Mouse (Mus musculus) lung, embryonic 16.5 days (tissue): Measurements from ENCODE around the gene Hddc3. TPM values are rescaled to one million over a fixed set of nuclear protein-coding genes. Genes with fewer than 3 reads are reported as not detected.

Experiments
- ATAC-seq: fragments of 200-750 bp; cut with Nextera tagmentation; 2 replicates; pipeline ENCODE4 v1.8.0; 2017; ENCODE audit warnings: low read depth, mild to moderate bottlenecking, moderate library complexity
- H3K27ac ChIP-seq: fragments of 300-500 bp; sonication (generic); 2 replicates; pipeline ENCODE4 v1.5.1; 2014; ENCODE audit warnings: mild to moderate bottlenecking, control low read depth, low read length
- H3K27me3 ChIP-seq: fragments of 300-500 bp; sonication (generic); 2 replicates; pipeline ENCODE4 v1.6.1; 2014; ENCODE audit warnings: low read depth, low read length, mixed read lengths; ENCODE audit not compliant: control insufficient read depth, insufficient read depth
- H3K36me3 ChIP-seq: fragments of 300-500 bp; sonication (generic); 2 replicates; pipeline ENCODE4 v1.6.1; 2014; ENCODE audit warnings: low read length; ENCODE audit not compliant: control insufficient read depth, insufficient read depth
- H3K4me1 ChIP-seq: fragments of 300-500 bp; sonication (generic); replicated peaks from 2 replicates; pipeline ENCODE4 v1.6.1; 2014; ENCODE audit warnings: low read length, mixed read lengths; ENCODE audit not compliant: control insufficient read depth, insufficient read depth
- H3K4me2 ChIP-seq: fragments of 300-500 bp; sonication (generic); 2 replicates; pipeline ENCODE4 v1.6.1; 2014; ENCODE audit warnings: low read depth, low read length, control low read depth
- H3K4me3 ChIP-seq: fragments of 300-500 bp; sonication (generic); 2 replicates; pipeline ENCODE4 v1.5.1; 2014; ENCODE audit warnings: mild to moderate bottlenecking, low read length, control low read depth
- H3K9ac ChIP-seq: fragments of 300-500 bp; sonication (generic); 2 replicates; pipeline ENCODE4 v1.6.1; 2014; ENCODE audit warnings: low read length, control low read depth
- H3K9me3 ChIP-seq: fragments of 300-500 bp; sonication (generic); 2 replicates; pipeline ENCODE4 v1.6.1; 2016; ENCODE audit warnings: low read length; ENCODE audit not compliant: control insufficient read depth
- WGBS: fragments of 180-500 bp; shearing (Covaris S2); extraction: QIAGEN DNeasy Blood & Tissue Kit; methylation state at CpG from one replicate; pipeline ENCODE4 v1.1.7; 2014; 5-methylcytosine and 5-hydroxymethylcytosine counted together
- polyA plus RNA-seq: library from polyadenylated mRNA; unstranded; fragments of >200 nt; fragmentation: Nextera tagmentation; extraction: Ambion mirVana; gene quantifications from 2 replicates; pipeline ENCODE4 v1.2.1, GENCODE M21; 2015

Hddc3 gene
- polyA plus RNA-seq, 1 experiment from 2014 or later, result 21.9 TPM

- no peak overlapping the region for H3K9ac ChIP-seq
- H3K36me3 ChIP-seq, result peaks cover 15% of the 10 kb centered on the region
- H3K27me3 ChIP-seq, result no peaks in the 10 kb centered on the region
- H3K27ac ChIP-seq, result no peak overlapping the region
- no peak for ATAC-seq
- peaks cover 21% of the 10 kb centered on the region for H3K4me1 ChIP-seq
- H3K4me2 ChIP-seq, result no peak overlapping the region
- 71% methylated on average over 3 of the region's 3 CpGs for WGBS
- no peak overlapping the region for H3K4me3 ChIP-seq
- H3K9me3 ChIP-seq, result no peaks in the 10 kb centered on the region
These were observed 29.3 kb downstream of the Hddc3 start for GRCm38 (mm10) chr7:80372166-80372565.

GRCm38 (mm10) chr7:80372667-80373066 lies 29.8 kb downstream of the Hddc3 start:
- H3K9ac ChIP-seq, result no peak overlapping the region
- no peak overlapping the region for H3K27ac ChIP-seq
- no peak overlapping the region for H3K4me2 ChIP-seq
- H3K36me3 ChIP-seq, result peaks cover 10% of the 10 kb centered on the region
- H3K9me3 ChIP-seq, result no peaks in the 10 kb centered on the region
- no peaks in the 10 kb centered on the region for H3K27me3 ChIP-seq
- no peak for ATAC-seq
- no peak overlapping the region for H3K4me3 ChIP-seq
- H3K4me1 ChIP-seq, result peaks cover 22% of the 10 kb centered on the region
- 42% methylated on average over 2 of the region's 2 CpGs for WGBS

DNA sequence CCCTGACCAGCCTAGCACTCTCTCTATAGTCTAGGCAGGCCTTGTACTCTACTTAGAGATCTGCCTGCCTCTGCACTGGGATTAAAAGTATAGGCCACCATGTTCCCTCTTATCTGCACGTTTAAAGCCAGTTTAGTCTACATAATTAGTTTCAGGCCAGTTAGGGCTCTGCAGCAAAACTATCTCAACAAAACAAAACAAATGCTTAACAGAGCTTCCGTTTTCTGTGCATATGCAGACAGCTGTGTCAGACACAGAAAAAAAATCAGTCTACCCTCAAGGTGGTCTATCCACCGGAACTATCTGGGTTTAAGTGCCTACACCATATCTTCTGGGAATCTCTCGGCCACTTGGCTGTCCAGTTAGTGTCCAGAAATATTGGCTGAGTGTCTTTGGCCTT lies 30.4 kb downstream of the Hddc3 start:
- no peak for ATAC-seq
- no peaks in the 10 kb centered on the region for H3K27me3 ChIP-seq

DNA sequence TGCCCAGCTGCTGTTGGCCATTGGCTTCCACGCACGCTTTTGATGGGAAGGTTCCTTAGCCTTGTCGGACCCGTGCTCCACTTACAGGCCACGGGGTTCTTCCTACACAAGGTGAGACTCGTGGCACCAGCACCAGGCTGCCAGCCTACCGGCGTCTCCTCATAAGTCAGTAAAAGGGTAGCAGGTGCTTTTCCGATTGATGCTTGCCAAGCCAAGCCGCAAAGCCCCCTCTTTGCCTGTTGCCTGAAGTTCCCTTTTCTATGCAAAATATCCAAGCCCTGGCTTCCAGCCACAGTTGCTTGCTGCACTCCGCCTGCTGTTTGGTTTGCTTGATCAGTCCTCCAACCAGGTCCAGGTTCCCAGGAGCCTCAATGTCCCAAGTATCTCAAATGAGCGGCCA lies 30.9 kb downstream of the Hddc3 start:
- WGBS, result 78% methylated on average over 12 of the region's 12 CpGs
- no peak for ATAC-seq
- Histone ChIP-seq H3K9me3 (no peaks in the 10 kb centered on the region), H3K9ac (no peak overlapping the region), H3K4me2 (no peak overlapping the region), H3K27me3 (no peaks in the 10 kb centered on the region), H3K27ac (no peak overlapping the region), H3K4me1 (peaks cover 17% of the 10 kb centered on the region), H3K36me3 (peaks cover 2% of the 10 kb centered on the region; the same call in 1 of the 2 replicates), H3K4me3 (no peak overlapping the region)

More for the DNA sequence above, 30.4 kb downstream of the Hddc3 start:
- Histone ChIP-seq H3K9me3 (no peaks in the 10 kb centered on the region), H3K36me3 (peaks cover 3% of the 10 kb centered on the region), H3K4me1 (peaks cover 22% of the 10 kb centered on the region), H3K27ac (no peak overlapping the region), H3K9ac (no peak overlapping the region), H3K4me2 (no peak overlapping the region), H3K4me3 (no peak overlapping the region)
- 68% methylated on average over 4 of the region's 4 CpGs for WGBS

GRCm38 (mm10) chr7:80374280-80374679 lies 31.4 kb downstream of the Hddc3 start:
- H3K9ac ChIP-seq, result no peak overlapping the region

GRCm38 (mm10) chr7:80374733-80375132 lies 31.8 kb downstream of the Hddc3 start:
- Histone ChIP-seq H3K36me3 (peaks cover 2% of the 10 kb centered on the region; the same call in 1 of the 2 replicates), H3K4me1 (peaks cover 8% of the 10 kb centered on the region), H3K27me3 (no peaks in the 10 kb centered on the region), H3K9me3 (no peaks in the 10 kb centered on the region), H3K9ac (no peak overlapping the region), H3K4me2 (no peak overlapping the region), H3K4me3 (no peak overlapping the region), H3K27ac (no peak overlapping the region)
- WGBS, result 93% methylated on average over 3 of the region's 3 CpGs
- ATAC-seq, result no peak

More at GRCm38 (mm10) chr7:80374280-80374679, 31.4 kb downstream of the Hddc3 start:
- H3K4me3 ChIP-seq, result no peak overlapping the region
- H3K9me3 ChIP-seq, result no peaks in the 10 kb centered on the region
- H3K27me3 ChIP-seq, result no peaks in the 10 kb centered on the region
- no peak overlapping the region for H3K4me2 ChIP-seq
- H3K27ac ChIP-seq, result no peak overlapping the region
- ATAC-seq, result no peak
- H3K36me3 ChIP-seq, result peaks cover 2% of the 10 kb centered on the region; the same call in 1 of the 2 replicates
- WGBS, result 55% methylated on average over 3 of the region's 3 CpGs
- H3K4me1 ChIP-seq, result peaks cover 13% of the 10 kb centered on the region

DNA sequence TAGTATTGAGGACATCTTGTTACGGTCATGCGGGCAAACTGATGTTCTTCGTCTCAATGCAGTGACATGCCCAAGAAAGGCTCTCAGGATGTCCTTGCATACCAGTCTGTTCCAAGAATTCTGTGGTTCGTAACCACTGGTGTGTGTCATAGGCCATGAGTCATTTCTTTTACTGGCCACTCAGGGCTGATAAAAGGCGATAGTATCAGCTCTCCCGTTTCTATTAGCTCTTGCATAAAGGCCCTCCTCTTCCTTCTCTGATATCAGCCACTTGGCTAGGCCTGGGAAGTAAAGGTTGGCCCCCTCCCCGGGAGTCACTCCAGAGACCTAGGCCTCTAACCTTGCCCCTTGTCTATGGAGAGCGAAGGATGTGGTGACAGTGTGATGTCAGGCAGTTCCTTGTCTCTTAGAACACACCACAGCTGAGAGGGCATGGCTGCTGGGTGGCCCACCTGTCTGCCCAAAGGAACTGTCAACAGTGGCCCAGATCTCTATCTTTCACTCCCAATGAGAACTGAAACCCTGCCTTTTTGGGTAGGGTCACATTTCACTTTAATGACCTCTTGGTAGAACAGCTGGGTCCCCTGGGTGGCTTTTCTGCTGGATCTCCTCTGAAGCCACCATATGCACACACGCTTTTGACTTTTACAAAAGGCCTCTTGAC lies 32.6 kb downstream of the Hddc3 start:
- Histone ChIP-seq H3K27ac (no peak overlapping the region), H3K4me1 (0 out of 2 replicates have a peak, but pooled peaks cover 2% of the 10 kb centered on the region), H3K9me3 (no peaks in the 10 kb centered on the region), H3K9ac (no peak overlapping the region), H3K4me3 (no peak overlapping the region), H3K4me2 (no peak overlapping the region), H3K36me3 (peaks cover 2% of the 10 kb centered on the region; the same call in 1 of the 2 replicates), H3K27me3 (no peaks in the 10 kb centered on the region)
- ATAC-seq, result no peak
- 62% methylated on average over 9 of the region's 9 CpGs for WGBS

DNA sequence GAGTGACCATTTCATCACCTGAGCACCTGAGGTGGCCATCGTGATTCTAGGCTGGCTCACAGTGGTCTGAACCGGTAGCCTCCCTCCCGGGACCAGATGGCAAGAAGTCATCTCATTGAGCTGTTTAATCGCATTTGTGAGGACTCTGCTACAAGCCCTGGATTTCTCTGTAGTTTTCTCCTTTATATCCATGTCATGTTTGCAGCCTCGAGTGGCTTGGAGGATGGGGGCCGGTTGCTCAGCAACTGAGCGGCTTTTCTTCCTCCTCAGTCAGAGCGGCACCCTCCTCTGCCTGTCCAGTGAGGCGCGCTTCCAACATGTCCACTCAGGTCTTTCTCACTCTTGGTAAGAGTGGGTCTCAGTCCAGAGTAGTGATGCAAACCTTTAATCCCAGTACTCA lies 33.3 kb downstream of the Hddc3 start:
- Histone ChIP-seq H3K27me3 (no peaks in the 10 kb centered on the region), H3K27ac (no peak overlapping the region), H3K4me2 (no peak overlapping the region), H3K36me3 (peaks cover 2% of the 10 kb centered on the region; the same call in 1 of the 2 replicates), H3K4me1 (0 out of 2 replicates have a peak, but pooled peaks cover 2% of the 10 kb centered on the region), H3K9me3 (no peaks in the 10 kb centered on the region), H3K4me3 (no peak overlapping the region), H3K9ac (no peak overlapping the region)
- WGBS, result 69% methylated on average over 10 of the region's 10 CpGs
- no peak for ATAC-seq

DNA sequence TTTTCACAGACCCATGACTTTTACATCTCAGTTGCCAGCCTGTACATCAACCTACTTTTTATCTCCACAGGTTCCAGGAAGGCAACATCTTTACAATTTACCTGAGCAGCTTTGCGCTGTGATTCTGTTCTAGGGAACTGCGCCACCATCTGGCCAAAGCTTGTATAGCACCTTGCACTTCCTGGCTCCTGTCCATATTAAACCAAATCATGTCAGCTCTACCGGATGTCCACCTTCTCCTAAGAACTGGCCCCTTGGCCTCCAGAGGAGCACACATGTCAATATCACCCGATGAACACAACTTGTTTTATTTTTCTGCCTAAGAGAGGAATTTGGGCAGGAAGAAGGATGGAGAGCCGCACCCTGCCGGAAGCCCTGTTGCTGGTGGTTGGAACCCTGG lies 34.6 kb downstream of the Hddc3 start:
- no peak overlapping the region for H3K9ac ChIP-seq
- no peaks in the 10 kb centered on the region for H3K9me3 ChIP-seq
- peaks cover 2% of the 10 kb centered on the region; the same call in 1 of the 2 replicates for H3K36me3 ChIP-seq
- 20% methylated on average over 6 of the region's 6 CpGs for WGBS
- no peak overlapping the region for H3K4me2 ChIP-seq
- 0 out of 2 replicates have a peak, but pooled peaks cover 2% of the 10 kb centered on the region for H3K4me1 ChIP-seq
- no peak for ATAC-seq
- H3K27me3 ChIP-seq, result no peaks in the 10 kb centered on the region
- no peak overlapping the region for H3K27ac ChIP-seq
- H3K4me3 ChIP-seq, result no peak overlapping the region
